ENCODE assay signal across 8 mouse cellular contexts in the genomic region with DNA sequence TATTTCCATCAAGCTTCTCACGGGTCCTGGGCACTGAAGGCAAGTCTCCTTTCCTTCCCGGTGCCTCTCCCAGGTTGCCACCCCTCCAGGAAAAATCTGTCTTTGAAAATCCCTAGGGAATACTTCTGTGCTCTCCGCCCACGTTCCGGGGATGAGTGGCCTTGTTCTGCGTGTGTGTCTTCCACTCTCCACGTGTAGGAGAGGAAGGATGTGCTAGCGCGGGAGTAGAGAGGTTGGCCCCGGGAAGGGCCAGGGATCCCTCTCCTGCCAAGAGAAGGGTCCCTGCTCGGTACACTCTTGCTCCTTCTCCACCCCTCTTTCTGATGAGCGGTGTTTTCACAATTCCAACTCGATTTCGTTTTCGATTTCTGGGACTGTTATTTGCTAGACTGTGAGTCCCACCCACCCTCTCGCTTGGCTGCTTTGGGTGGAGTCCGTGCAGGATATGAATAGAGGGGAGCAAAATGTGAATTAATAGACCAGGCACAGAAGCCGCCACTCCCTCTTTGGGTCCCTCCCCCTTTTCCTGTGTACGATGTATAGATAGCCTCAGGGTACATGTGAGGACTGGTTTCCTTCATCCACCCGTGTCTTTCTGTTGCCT. TPM values are rescaled to one million over a fixed set of nuclear protein-coding genes. Genes with fewer than 3 reads are reported as not detected.
DNase-seq lines count a peak whose midpoint lies in the region; ATAC-seq and TF ChIP-seq lines count a peak whose summit lies in the region.

No protein-coding gene starts in this region.

- peak overlapping the region; percentile 46 for H3K4me3 ChIP-seq in hindbrain, postnatal 0 days (ENCODE audit: low read length)

- DNase-seq in MEL-GATA-1-ER (ENCODE audit: extremely low read depth, low read depth) = peak; percentile 85
- peak; percentile 76 for DNase-seq in c-Kit-positive CD71-positive TER-119-positive erythroid progenitor cells, embryonic 14.5 days (ENCODE audit: low spot score)
- peak; percentile 31 for DNase-seq in gastrocnemius, adult 18-20 months (ENCODE audit: low spot score)
- peak; percentile 59 for DNase-seq in hindbrain, postnatal 0 days (ENCODE audit: low spot score)
- DNase-seq in left cerebral cortex, postnatal 10 days (ENCODE audit: extremely low spot score in 1 of 2, low spot score in 2 of 2) = peak; percentile 13 to 55
- peak; percentile 12 to 41 for DNase-seq in right cerebral cortex, postnatal 36 days (ENCODE audit: low spot score in 2 of 2)

- 0 out of 2 replicates have a peak, but pooled peaks cover 3% of the 10 kb centered on the region for H3K36me3 ChIP-seq in hindbrain, postnatal 0 days (ENCODE audit: insufficient read depth, low read length)

- no peak for TF ChIP-seq CTCF in hindbrain, postnatal 0 days (IDR thresholded peaks at IDR 0.05; ENCODE audit: low read depth)

- no peaks in the 10 kb centered on the region for H3K4me1 ChIP-seq in hindbrain, postnatal 0 days (ENCODE audit: insufficient read depth, low read length)

- H3K4me2 ChIP-seq in hindbrain, postnatal 0 days (ENCODE audit: low read depth, low read length) = peak overlapping the region; percentile 55

- H3K27me3 ChIP-seq in hindbrain, postnatal 0 days (ENCODE audit: insufficient read depth, low read length) = no peaks in the 10 kb centered on the region

- peak overlapping the region; percentile 39 for H3K9ac ChIP-seq in hindbrain, postnatal 0 days (replicated peaks; ENCODE audit: low read length)

- WGBS in hindbrain, postnatal 0 days = 0% methylated on average over 20 of the region's 20 CpGs

- no peak for ATAC-seq in hindbrain, postnatal 0 days
- ATAC-seq in megakaryocyte progenitor cell, adult 5-6 weeks (replicated peaks; ENCODE audit: poor library complexity) = peak; percentile 54
- no peak for ATAC-seq in monocyte, adult 5-6 weeks (replicated peaks; ENCODE audit: insufficient number of reproducible peaks, low FRiP score, low TSS enrichment, poor library complexity, severe bottlenecking)

- no peaks in the 10 kb centered on the region for H3K9me3 ChIP-seq in hindbrain, postnatal 0 days (ENCODE audit: low read length)

- intact Hi-C loops in left cerebral cortex, postnatal 10 days (cut with DNase I) = no loop called here

- peak overlapping the region; percentile 13; the same call in 1 of the 2 replicates for H3K27ac ChIP-seq in hindbrain, postnatal 0 days

RNA-seq across cellular contexts. Expression of a gene that starts 0.9 kb away (rescaled TPM):
- total RNA-seq in gastrocnemius, adult 18-20 months (2021) = 10 to 100 TPM; 16.2 to 16.5 TPM
- 80.6 and 93.8 TPM in 2 replicates for total RNA-seq in hindbrain, postnatal 0 days (2014; rRNA removed)
- 82.3 and 84.4 TPM in 2 replicates for polyA plus RNA-seq in hindbrain, postnatal 0 days (2015; fragmentation: Nextera tagmentation; extraction: Ambion mirVana)
- total RNA-seq in left cerebral cortex, postnatal 10 days (2021) = 10 to 100 TPM; 62.3 to 64.8 TPM
- total RNA-seq in megakaryocyte progenitor cell, adult 5-6 weeks (2015) = 24.6 and 32.7 TPM in 2 replicates
- total RNA-seq in megakaryocyte progenitor cell, adult 5-6 weeks (2017) = 35.8 and 47.5 TPM in 2 replicates
- 67.0 to 80.6 TPM (median 72.1 TPM) in 3 replicates for total RNA-seq in monocyte, adult 5-6 weeks (2017)

RNA-seq across cellular contexts. Expression of a gene that starts 1.6 kb away (rescaled TPM):
- total RNA-seq in gastrocnemius, adult 18-20 months (2021) = 10 to 100 TPM; 21.1 to 22.6 TPM
- 48.5 and 63.1 TPM in 2 replicates for total RNA-seq in hindbrain, postnatal 0 days (2014; rRNA removed)
- polyA plus RNA-seq in hindbrain, postnatal 0 days (2015; fragmentation: Nextera tagmentation; extraction: Ambion mirVana) = 49.9 and 52.6 TPM in 2 replicates
- total RNA-seq in left cerebral cortex, postnatal 10 days (2021) = 10 to 100 TPM; 56.4 to 61.4 TPM
- 39.9 and 44.9 TPM in 2 replicates for total RNA-seq in megakaryocyte progenitor cell, adult 5-6 weeks (2015)
- 53.3 and 55.8 TPM in 2 replicates for total RNA-seq in megakaryocyte progenitor cell, adult 5-6 weeks (2017)
- 84.3 to 93.7 TPM (median 84.8 TPM) in 3 replicates for total RNA-seq in monocyte, adult 5-6 weeks (2017)

Comparison
In these comparisons a context has a peak if more than half of its experiments do, and no peak if none do; other contexts are left out.
1. DNase-seq: peak in every context shown above with its lines; median percentile 85 in MEL-GATA-1-ER; 76 in c-Kit-positive CD71-positive TER-119-positive erythroid progenitor cells, embryonic 14.5 days; 59 in hindbrain, postnatal 0 days; 34 in left cerebral cortex, postnatal 10 days; 31 in gastrocnemius, adult 18-20 months; 26 in right cerebral cortex, postnatal 36 days.